Mouse (Mus musculus): ENCODE measurements around the gene Tmem273. TPM values are rescaled to one million over a fixed set of nuclear protein-coding genes. Genes with fewer than 3 reads are reported as not detected.

Tmem273 gene
- polyA plus RNA-seq, 1 experiment from 2014 or later, result 0.69 TPM

DNA sequence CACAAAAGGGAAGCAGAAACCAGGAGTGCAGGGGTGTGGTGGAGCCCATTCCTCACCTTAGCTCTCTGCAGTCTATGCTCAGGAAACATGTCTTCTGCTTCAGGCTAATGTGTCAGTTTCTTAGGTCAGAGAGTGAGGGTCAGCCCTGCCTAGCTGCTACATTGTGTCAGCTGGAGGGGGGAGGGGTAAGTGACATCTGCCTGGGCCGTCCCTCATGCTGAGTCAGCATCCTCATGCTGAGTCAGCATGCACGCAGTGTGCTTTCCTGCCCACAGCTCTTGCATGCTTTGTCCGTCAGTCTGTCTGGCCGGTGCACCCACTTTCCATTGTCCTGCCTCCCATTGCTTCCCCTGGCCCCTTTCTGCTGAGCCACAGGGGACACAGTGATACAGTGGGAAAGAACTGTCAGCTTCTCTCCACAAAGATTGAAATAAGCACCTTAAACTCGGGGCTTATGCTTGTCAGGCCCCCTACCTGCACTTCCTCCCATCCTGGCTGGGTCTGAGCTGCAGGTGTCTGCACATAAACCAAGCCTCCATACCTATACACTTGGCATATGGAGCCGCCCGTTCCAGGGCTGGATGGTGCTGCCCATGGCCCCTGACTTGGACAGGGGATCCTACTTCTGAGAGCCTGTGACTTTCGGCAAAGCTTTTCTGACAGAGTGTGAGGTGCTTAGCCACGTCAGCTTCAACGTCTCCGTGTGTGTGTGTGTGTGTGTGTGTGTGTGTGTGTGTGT is 74.2 kb downstream of the Tmem273 start:
- WGBS, result 64% methylated on average over 11 of the region's 11 CpGs
- no peak overlapping the region for H3K4me3 ChIP-seq (ENCODE audit: low read depth, low read length)

DNA sequence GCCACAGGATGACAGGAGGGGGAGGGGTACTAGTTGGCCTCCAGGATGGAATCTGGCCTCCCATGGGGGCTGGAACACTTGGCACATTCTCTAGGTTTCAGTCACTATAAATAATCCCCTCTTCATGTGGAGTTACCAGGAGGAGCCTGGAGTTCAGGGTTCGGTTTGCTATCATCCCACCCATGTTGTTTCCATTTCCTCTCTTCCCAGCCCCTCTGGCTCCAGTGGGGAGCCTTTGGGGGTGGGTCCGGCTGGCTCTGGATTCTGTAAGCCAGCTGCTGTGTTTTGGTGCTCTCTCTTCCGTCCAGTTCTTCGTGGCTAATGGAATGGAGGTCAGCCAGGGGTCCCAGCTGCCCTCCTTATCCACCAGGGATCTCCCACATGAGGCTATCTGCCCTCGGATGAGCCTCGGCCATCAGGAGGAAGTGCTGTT is 75.4 kb downstream of the Tmem273 start:
- Histone ChIP-seq H3K36me3 (ENCODE audit: control insufficient read depth, insufficient read depth, low read length) (no peaks in the 10 kb centered on the region), H3K27me3 (ENCODE audit: control insufficient read depth, insufficient read depth, low read depth, low read length) (peaks cover 5% of the 10 kb centered on the region; the same call in 1 of the 2 replicates), H3K4me1 (ENCODE audit: control insufficient read depth, insufficient read depth, low read length) (peaks cover 4% of the 10 kb centered on the region; the same call in 1 of the 2 replicates), H3K4me2 (ENCODE audit: low read length) (no peak overlapping the region), H3K9ac (ENCODE audit: low read depth, low read length) (no peak overlapping the region), H3K4me3 (ENCODE audit: low read depth, low read length) (no peak overlapping the region), H3K27ac (ENCODE audit: low read length) (no peak overlapping the region), H3K9me3 (replicated peaks; ENCODE audit: control insufficient read depth, low read length, poor library complexity, severe bottlenecking) (no peaks in the 10 kb centered on the region)
- WGBS, result 45% methylated on average over 6 of the region's 6 CpGs
- ATAC-seq, result no peak

More for the DNA sequence above, 74.2 kb downstream of the Tmem273 start:
- H3K9ac ChIP-seq (ENCODE audit: low read depth, low read length), result no peak overlapping the region
- no peaks in the 10 kb centered on the region for H3K9me3 ChIP-seq (replicated peaks; ENCODE audit: control insufficient read depth, low read length, poor library complexity, severe bottlenecking)
- ATAC-seq, result no peak
- H3K36me3 ChIP-seq (ENCODE audit: control insufficient read depth, insufficient read depth, low read length), result no peaks in the 10 kb centered on the region
- H3K27ac ChIP-seq (ENCODE audit: low read length), result no peak overlapping the region
- H3K4me2 ChIP-seq (ENCODE audit: low read length), result no peak overlapping the region
- peaks cover 5% of the 10 kb centered on the region; the same call in 1 of the 2 replicates for H3K27me3 ChIP-seq (ENCODE audit: control insufficient read depth, insufficient read depth, low read depth, low read length)
- peaks cover 4% of the 10 kb centered on the region; the same call in 1 of the 2 replicates for H3K4me1 ChIP-seq (ENCODE audit: control insufficient read depth, insufficient read depth, low read length)

GRCm38 (mm10) chr14:32861656-32862055 is 75.9 kb downstream of the Tmem273 start:
- 45% methylated on average over 2 of the region's 2 CpGs for WGBS
- H3K27ac ChIP-seq (ENCODE audit: low read length), result no peak overlapping the region

GRCm38 (mm10) chr14:32865331-32865730 is 79.6 kb downstream of the Tmem273 start:
- no peak overlapping the region for H3K4me3 ChIP-seq (ENCODE audit: low read depth, low read length)
- H3K27ac ChIP-seq (ENCODE audit: low read length), result no peak overlapping the region
- no peak for ATAC-seq
- no peaks in the 10 kb centered on the region for H3K9me3 ChIP-seq (replicated peaks; ENCODE audit: control insufficient read depth, low read length, poor library complexity, severe bottlenecking)
- H3K9ac ChIP-seq (ENCODE audit: low read depth, low read length), result no peak overlapping the region
- 77% methylated on average over 3 of the region's 3 CpGs for WGBS
- H3K4me2 ChIP-seq (ENCODE audit: low read length), result no peak overlapping the region
- no peaks in the 10 kb centered on the region for H3K36me3 ChIP-seq (ENCODE audit: control insufficient read depth, insufficient read depth, low read length)
- no peaks in the 10 kb centered on the region for H3K27me3 ChIP-seq (ENCODE audit: control insufficient read depth, insufficient read depth, low read depth, low read length)
- H3K4me1 ChIP-seq (ENCODE audit: control insufficient read depth, insufficient read depth, low read length), result no peaks in the 10 kb centered on the region

More at GRCm38 (mm10) chr14:32861656-32862055, 75.9 kb downstream of the Tmem273 start:
- ATAC-seq, result no peak
- H3K27me3 ChIP-seq (ENCODE audit: control insufficient read depth, insufficient read depth, low read depth, low read length), result peaks cover 5% of the 10 kb centered on the region; the same call in 1 of the 2 replicates
- H3K4me2 ChIP-seq (ENCODE audit: low read length), result no peak overlapping the region
- H3K4me1 ChIP-seq (ENCODE audit: control insufficient read depth, insufficient read depth, low read length), result peaks cover 2% of the 10 kb centered on the region; the same call in 1 of the 2 replicates
- no peaks in the 10 kb centered on the region for H3K9me3 ChIP-seq (replicated peaks; ENCODE audit: control insufficient read depth, low read length, poor library complexity, severe bottlenecking)
- no peak overlapping the region for H3K9ac ChIP-seq (ENCODE audit: low read depth, low read length)
- no peak overlapping the region for H3K4me3 ChIP-seq (ENCODE audit: low read depth, low read length)
- no peaks in the 10 kb centered on the region for H3K36me3 ChIP-seq (ENCODE audit: control insufficient read depth, insufficient read depth, low read length)

Other genes starting within 250 kb of the Tmem273 start
- gene Prrxl1, start 186.6 kb upstream of the Tmem273 start, polyA plus RNA-seq (2015; fragmentation: Nextera tagmentation; extraction: Ambion mirVana), result 1.4 and 2.0 TPM in 2 replicates
- not detected in 2 replicates for gene 3425401B19Rik, start 100.7 kb upstream of the Tmem273 start, polyA plus RNA-seq (2015; fragmentation: Nextera tagmentation; extraction: Ambion mirVana)
- 0.08 TPM in 1 of 2 replicates, not detected in the other for gene Fam170b, start 48.0 kb downstream of the Tmem273 start, polyA plus RNA-seq (2015; fragmentation: Nextera tagmentation; extraction: Ambion mirVana)
- gene Vstm4, start 70.8 kb downstream of the Tmem273 start, polyA plus RNA-seq (2015; fragmentation: Nextera tagmentation; extraction: Ambion mirVana), result 9.3 and 12.0 TPM in 2 replicates
- gene Lrrc18, start 205.4 kb downstream of the Tmem273 start, polyA plus RNA-seq (2015; fragmentation: Nextera tagmentation; extraction: Ambion mirVana), result 0.51 and 0.58 TPM in 2 replicates